Mouse (Mus musculus): ENCODE measurements around the gene Sft2d1.

- no peak for TF ChIP-seq POLR2A (IDR thresholded peaks at IDR 0.05; ENCODE audit: insufficient read depth, low read depth, low read length)
- TF ChIP-seq CTCF (IDR thresholded peaks at IDR 0.05; ENCODE audit: insufficient read depth, low read depth, low read length) = no peak
Observed at GRCm38 (mm10) chr17:8328511-8329174, 17.7 kb downstream of the Sft2d1 start.

Data from olfactory bulb, adult 2 months (tissue).